Mouse (Mus musculus): ENCODE data around the gene Lck.

The Lck gene

DNA sequence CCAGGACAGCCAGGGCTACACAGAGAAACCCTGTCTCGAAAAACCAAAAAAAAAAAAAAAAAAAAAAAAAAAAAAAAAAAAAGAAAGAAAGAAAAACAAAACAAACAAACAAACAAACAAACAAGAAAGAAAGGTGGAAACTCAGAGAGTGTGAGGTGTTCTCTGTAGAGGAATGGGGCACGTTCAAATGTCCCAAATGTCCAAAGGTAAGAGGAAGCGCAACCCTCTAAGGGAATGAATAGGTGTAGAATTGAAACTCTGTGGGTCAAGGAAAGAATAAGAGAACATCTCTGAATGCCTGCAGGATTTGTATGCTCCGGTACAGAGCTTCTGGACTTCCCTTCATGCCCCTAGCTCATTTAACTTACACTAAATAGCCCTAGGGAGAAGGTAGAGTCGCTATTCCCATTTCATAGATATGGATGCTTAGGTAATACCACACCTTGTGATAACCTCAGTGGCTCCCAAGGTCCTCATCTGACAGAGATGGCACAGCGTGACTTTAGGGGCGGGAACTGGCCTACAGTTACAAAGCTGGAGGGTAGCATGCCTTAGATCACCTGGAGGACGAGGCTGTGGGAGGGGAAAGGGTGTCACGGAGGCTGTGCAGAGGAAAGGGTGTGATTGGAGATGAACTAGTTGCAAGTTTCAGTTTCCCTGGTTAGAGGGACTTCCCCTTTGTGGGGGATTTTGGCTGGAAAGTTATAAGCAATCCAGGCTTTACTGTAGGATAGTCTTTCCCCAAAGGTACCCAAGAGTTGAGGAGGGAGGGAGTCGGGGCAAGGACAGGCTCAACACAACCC, 65.8 kb downstream of the Lck start:
- no peak for DNase-seq

DNA sequence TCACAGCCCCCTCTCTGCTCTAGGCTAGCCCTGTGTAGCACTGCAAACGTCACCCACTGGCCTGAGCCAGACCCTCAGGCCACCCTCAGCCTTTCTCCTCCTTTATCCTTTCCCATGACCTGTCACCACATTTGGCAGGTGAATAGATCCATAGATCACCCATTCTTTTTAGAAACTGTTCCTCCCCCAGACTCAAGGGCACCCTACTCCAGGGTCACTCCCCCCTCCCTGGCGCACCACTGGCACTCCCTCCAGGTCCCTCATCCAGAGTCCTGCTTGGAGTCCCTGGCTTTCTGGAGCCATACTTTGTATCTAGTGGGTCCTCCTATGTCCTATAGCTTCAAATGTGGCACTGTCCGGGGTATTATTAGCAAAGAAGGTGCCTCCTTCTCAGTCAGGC, 67.9 kb downstream of the Lck start:
- DNase-seq = no peak

DNA sequence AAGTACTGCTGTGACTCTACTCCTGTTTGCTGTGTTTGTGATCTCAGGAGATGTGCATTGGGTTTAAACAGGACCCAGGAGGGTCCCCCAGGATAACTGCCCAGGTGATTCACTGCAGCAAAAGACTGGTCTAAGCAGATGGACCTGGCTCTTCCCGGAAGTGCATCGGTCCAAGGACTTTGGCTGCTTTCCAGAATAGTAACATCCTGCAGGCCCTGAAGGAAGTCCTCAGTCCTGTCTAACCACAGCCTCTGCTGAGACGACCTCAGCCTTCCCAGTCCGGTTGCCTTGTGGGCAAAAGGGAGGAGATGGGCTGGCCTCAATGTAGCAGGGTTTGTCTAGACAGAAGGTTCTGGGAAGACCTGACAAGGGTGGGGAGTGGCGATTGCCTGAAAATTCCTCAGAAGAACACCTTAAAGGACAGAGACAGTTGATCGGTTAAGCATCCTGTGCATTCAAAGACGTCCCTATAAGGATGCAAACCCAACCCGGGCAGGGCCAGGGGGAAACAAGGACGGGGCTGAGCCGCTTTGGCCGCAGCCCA, 70.5 kb downstream of the Lck start:
- DNase-seq = no peak

DNA sequence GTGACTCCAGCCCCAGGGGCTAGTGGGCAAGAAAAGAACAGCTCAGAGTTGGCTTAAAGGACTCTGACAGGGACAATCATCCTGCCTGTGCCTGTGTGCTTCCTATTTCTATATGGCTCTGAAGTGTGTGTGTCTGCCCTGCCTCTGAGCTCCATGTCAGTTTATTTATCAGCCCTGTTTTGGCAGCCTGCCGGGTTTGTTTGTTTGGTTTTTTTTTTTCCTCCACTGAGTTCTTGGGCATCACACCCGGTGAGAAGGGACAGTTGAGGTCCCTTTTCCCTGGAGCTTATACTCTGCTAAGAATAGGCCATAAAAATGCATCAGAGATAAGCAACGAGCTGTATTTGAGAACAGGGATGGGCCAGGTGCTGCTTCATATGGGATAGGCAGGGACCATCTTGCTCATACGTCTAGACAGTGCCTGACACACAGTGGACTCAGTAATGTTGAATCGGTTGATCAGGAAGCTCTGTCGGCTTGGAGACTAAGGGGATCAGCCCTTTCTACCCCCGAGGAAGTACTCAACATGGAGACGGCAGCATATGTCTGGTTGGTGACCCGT, 71.0 kb downstream of the Lck start:
- DNase-seq = no peak

DNA sequence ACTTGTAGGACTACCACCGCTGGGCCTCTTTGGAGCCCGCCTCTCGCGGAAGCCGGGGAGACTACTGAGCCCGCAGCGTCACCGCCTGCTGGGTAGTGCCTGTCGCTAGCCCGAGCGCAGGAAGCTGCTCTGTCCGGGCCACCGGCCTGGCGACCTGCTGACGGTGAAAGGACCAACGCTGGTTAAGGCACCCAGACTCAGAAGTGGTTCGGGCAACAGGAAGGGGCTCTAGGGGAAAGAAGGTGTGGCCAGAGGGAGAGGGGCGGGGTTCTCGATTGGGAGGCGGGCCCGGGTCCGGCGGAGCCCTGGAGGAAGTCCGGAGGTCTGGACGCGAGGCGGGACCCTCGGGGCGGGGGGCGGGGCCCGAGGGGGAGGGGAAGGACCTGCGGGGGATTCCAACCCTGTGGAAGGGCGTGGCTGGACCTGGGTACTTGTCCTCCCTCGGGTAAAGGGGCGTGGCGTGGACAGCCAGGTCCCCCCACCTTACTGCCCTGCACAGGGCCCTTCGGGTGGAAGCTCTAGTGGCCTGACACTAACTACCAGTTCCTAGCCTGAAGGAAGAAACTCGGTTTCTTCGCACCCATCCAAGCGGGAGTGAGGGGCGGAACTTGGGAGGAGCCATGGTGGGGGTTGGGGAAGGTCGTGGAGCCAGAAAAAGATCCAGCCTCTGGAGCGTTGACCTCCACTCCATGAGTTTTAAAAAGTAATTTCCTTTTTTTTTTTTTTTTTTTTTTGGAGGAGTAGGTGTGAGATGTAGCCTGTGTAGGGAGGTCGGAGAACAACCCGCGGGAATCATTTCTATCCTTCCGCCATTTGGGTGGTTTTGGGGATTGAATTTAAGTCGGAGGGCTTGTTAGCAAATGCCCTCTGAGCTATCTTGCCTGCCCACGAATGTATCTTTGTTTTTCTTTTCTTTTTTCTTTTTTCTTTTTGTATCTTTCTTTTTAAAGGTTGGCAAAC, 72.6 kb downstream of the Lck start:
- peak; percentile 92 for DNase-seq

DNA sequence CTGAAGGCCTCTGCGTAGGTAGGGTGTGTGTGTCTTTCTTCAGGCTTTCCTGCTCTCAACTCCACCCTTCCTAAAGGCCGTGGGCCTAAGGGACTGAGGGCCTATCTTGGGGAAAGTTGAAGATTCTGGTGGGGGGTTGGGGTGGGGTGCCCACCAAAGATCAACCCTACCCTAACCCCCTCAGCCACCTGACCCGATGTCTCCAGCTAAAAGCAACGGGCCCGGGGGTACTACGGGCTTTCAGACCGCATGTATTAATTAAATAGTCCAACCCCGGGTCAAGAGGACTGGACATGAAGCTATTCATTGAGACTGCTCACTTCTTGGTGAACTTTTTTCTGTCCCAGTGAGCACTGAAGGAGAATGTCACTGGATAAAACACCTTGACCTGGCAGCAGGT, 73.4 kb downstream of the Lck start:
- no peak for DNase-seq

DNA sequence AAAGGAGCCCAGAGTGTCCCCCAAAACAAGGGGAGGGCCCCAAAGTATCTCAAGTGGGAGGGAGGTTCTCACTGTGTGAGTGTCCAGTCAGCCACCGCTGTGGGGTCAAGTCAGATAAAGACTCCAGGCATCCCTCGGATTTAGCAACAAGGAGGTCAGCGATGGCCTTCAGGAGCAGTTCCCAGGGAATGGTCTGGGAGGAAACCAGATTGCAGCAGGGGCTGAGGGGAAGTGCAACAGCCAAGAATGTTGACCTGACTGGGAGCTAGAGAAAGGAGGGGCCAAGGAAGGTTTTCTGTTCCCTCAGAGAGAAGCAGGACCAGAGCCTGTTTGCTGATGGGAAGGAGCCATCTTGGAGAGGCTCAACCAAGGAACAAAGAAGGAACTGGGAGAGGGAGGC, 74.5 kb downstream of the Lck start:
- DNase-seq = no peak
